Mouse (Mus musculus) CD4-positive helper T cell, adult 2 months (primary cell): ENCODE measurements around the gene Ap5b1.

Experiments used
- DNase-seq: peaks from one replicate; pipeline ENCODE4 v3.0.0-alpha.2; 2012; ENCODE audit warnings: low read depth, missing footprints, low spot score

Ap5b1 gene

GRCm38 (mm10) chr19:5567534-5568469 is at the start of gene Ap5b1:
Ap5b1 (plus strand) TSS chr19:5568025.
- peak; percentile 92 for DNase-seq

GRCm38 (mm10) chr19:5518721-5519120 is 49.1 kb upstream of the Ap5b1 start:
- no peak for DNase-seq

DNA sequence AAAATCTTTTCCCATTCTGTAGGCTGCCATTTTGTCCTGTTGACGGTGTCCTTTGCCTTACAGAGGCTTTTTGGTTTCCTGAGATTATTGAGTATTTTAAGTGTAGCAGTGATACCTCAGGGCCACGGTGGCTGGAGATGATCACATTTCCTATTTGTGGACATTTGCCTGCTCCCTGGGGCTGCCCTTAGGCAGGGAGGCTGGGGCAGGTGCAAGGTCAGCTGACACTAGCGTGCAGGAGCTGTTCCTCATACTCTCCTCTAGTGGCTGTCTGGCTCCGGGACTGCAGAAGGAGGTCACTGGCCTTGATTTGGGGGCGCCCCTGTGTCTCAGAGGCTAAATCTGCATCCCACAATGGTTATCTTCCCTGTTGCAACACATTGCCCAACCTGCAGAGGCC is 42.6 kb upstream of the Ap5b1 start:
- no peak for DNase-seq

DNA sequence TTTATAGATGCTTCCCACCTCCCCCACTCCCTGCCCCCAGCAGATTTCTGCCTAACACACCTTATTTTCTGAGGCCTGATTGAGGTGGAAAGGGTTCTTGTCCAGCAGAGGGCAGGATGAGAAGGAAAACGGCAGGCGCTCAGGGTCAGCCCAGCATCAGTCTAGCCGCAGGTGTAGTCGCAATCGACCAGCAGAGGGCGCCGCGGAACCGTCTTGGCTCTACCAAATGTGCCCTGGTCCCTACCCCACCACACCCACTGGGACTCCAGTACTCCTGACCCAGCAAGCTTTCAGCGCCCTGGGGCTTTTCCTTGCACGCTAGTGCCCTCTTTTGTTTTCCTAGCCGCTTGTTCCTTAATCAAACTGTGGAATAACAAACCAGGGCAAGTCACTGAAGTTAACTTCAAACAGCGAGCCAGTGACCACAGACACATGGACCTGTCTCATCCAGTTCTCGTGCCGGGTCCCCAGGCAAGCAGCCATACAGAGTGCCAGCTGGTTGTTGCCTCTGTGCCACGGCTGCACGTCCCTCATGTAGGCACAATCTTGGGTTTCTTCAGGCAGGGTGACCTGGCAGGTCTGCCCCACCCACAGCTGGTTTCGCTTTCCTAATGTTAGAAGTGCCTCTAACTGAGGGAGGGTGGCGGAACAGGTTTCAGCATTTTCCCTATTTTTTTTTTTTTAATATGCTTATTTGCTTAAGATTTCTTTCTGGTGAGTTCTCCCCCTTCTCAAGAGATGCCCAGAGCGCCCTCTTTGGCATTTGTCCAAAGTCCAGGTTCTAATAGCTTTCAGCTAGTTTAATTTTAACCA is 38.3 kb upstream of the Ap5b1 start:
- DNase-seq = peak; percentile 90

DNA sequence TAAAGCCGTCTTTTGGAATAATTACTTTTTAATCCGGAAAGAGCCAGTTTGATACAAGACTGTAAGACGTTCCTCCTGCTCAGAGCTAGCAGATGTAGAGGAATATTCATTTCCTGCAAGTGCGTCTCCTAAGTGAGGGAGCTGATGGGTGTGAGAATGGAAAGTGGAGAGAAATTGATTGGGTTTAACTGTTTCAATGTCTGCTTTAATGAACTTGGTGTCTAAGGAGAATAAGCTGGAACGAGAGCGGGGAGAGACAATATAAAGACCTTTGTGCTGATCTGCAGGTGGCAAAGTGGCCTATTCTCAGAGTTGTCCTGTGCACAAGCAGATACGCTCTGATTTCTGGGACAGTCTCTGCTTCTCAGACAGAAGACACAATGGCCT is 37.7 kb upstream of the Ap5b1 start:
- no peak for DNase-seq

DNA sequence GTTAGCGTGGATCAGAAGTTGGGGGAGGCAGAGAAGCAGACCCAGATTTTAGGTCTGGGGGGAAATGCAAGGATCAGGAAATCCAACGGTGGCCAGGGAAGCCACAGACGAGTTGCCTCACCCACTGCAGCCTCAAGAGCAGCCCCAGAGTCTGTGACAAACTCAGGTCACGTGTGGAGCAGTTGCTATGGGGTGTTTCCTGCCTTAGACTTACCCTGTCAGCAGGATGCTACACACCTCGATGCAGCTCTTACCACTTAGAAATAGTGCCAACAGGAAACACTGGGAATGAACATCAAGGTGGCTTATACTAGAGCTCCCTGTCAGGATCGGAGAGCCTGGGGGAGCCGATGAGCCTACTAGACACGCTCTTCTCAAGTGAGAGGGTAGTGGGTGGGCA is 35.3 kb upstream of the Ap5b1 start:
- peak; percentile 72 for DNase-seq

- no peak for DNase-seq
Measured at GRCm38 (mm10) chr19:5538786-5539185, 29.0 kb upstream of the Ap5b1 start.

DNA sequence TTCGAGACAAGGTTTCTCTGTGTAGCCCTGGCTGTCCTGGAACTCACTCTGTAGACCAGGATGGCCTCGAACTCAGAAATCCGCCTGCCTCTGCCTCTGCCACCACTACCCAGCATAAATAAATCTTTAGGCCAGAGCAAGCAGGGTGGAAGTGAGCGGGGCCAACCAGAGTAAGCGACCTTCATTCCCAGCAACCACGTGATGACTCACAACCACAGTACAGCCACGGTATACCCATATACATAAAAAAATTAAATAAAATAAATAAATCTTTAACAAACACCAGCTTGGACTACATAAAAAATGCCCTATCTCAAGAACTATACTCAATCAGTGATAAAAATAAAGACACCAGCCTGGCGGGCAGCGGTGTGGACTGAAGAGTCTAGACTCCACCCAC is 24.5 kb upstream of the Ap5b1 start:
- DNase-seq = no peak

DNA sequence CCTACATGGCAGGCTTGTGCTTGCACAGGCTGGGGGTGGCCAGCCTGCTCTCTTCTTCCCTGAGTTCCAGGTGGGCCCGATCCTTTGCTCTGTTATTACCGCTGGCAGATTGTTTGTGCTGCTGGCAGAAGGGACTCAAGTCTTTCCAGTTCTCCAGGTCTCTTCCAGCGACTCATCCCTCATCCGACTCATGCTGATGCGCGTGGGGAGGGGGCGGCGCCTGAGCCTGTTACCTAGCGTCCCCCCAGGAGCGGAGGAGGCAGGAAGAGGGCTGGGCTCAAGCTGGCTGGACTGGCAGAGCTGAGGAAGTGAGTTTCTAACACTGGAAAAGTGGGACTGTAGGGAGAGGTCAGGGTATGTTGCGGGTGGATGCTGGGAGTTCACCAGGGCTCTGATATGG is 23.8 kb upstream of the Ap5b1 start:
- no peak for DNase-seq

GRCm38 (mm10) chr19:5547471-5548056 is 20.3 kb upstream of the Ap5b1 start:
- no peak for DNase-seq

DNA sequence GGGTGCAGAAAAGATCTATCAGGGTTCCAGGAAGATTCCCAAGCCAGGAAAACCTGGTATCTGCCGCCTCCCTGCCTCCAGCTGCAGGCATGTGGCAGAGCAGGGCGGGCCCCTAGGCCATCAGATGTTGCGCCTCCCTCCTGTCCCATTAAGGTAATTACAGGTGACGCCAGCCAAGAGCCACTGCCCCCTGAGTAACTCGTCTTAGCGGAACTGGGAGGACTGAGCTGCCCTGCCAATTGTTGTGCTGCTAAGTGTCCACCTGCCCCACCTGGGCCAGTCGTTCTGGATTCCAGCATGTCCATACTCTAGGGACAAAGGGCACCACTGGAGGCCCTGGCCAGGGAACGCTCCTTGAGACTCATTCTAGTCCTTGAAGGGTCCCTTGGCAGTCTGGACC is 14.0 kb upstream of the Ap5b1 start:
- DNase-seq = no peak

DNA sequence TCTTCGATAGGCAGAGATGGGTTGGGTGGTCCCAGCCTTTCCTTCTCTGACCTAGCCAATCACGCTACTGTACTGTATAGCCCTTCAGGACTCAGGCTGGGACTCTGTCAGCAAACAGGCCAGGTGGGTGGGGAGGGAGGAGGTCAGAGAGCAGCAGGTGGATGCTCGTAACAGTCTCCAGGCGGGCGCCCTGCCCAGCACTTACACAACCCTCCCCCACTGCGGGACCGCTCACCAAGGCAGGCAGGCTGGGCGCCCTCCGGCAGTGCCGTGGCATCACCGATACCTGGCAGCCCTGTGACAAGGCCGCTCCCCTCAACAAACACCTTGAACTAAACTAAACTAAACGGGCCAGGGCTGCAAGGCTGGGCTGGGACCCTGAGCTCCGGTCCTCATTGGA is 13.6 kb upstream of the Ap5b1 start:
- DNase-seq = no peak

DNA sequence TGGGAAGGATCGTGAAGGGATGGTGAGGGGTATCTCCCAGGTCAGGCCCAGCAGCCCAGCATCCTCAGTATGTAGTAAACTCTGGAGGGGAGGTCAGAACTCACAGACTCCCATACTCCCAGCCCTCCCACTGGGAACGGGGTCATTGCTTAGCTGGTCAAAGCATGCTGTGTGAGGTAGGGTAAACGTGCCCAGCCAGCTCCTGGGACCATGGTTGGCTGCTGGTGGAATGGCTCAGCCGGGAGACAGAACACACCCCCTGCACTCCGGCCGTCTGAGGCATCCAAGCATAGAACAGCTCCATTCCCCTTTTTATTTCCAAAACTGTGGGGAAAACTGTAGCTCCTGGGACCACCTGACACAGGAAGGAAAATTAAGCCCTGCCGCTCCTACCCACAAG is 9.7 kb upstream of the Ap5b1 start:
- no peak for DNase-seq

- no peak for DNase-seq
Measured at GRCm38 (mm10) chr19:5558770-5559169, 9.1 kb upstream of the Ap5b1 start.

- DNase-seq = no peak
Measured at GRCm38 (mm10) chr19:5559229-5559628, 8.6 kb upstream of the Ap5b1 start.

DNA sequence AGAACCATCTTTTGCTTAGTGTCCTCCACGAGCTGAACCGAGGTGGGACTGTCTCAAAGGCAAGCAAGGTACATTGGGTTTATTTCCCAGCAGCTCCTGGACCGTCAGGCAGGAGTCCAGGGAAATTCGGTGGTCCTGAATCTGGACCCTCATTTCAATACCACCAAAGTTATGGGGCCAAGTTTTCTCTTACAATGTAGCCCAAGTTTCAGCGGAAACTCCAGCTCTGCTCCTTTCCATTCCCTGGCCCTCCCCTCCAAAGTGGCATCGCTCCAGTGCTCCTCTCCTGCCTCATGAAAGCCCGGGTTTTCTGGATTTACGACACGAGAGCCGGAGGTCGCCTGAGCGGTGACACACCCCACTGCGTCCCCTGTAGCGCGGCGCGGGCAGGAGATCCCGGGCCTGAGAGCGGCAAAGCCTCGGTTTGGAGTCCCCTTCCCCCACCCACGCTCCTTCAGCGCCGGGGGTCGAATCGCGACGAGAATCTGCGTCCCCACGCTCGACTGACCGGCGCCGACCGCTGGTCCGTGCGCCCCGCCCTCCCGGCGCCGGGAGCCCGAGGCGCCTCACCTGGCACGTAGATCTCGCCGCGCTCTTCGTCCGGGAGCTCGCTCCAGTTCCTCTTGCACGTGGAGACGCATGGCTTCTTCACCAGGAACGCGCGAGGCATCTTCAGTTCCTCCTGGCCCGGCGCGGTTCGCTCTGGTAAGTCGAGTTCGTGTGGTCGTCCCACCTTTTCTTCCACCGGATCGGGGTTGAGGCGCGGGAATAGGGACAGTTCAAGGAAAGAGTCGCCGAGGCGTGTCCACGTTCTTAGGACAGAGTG is 8.0 kb upstream of the Ap5b1 start:
- peak; percentile 28 for DNase-seq

DNA sequence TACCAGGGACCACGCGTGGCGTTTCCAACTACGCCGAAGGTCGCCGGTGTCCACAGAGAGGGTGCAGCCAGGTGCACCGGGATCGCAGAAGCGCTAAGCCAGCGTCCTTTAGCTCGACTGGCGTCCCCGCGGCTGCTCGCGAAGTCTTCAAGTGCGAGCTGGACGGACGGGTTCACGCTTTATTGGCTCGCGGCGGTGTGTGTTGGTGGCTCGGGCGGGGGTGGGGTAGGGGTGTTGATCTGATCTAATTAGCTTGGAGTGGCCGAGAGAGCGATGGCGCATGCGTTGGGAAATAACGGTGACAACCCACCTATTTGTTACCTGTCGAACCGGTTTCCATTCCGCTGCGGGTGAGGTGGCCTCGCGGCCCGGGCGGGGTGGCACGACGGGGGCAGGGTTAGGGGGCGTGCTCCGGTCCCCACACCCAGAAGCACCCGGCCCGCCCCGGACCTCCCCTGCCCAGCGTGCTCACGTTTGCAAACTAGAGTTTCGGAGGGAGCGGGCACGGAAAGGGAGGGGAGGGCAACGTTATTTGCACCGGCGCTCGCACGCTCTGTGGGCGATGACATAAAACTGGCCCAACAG is 7.3 kb upstream of the Ap5b1 start, which contains the start of gene Ovol1:
Gene Ovol1, minus strand, starts transcription at position 190 of the 585 bp plus-strand sequence.
- peak; percentile 25 for DNase-seq

GRCm38 (mm10) chr19:5561252-5561790 is 6.5 kb upstream of the Ap5b1 start:
- DNase-seq = no peak

- DNase-seq = no peak
Measured at GRCm38 (mm10) chr19:5561886-5562285, 5.9 kb upstream of the Ap5b1 start.

- no peak for DNase-seq
Measured at GRCm38 (mm10) chr19:5562776-5563175, 5.0 kb upstream of the Ap5b1 start.

DNA sequence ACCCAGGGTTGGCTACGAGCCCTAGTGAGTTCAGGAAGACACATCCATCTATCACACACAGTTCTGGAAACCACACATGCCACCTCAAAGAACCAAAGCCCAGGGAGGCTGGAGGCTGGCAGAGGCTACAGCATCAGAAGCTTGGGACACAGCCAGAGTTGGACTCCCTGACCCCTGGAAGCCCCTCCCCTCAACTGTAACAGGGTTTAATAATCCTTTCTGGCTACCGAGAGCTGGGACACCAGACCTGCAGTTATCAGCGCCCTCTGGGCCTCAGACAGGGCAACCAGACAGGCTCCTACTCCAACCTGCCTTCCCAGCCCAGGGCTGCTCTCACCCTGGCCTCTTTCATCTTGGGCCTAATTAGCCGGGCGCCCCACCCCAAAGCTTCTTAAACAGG is 1.5 kb upstream of the Ap5b1 start:
- DNase-seq = no peak
